Mouse (Mus musculus): Measurements from ENCODE around the gene Mybpc2. TPM values are rescaled to one million over a fixed set of nuclear protein-coding genes. Genes with fewer than 3 reads are reported as not detected.

Gene Mybpc2
- not detected for polyA plus RNA-seq (2014; fragmentation: Illumina TruSeq; extraction: RNeasy Lipid Tissue Mini Kit (QIAGEN cat#74804))

DNA sequence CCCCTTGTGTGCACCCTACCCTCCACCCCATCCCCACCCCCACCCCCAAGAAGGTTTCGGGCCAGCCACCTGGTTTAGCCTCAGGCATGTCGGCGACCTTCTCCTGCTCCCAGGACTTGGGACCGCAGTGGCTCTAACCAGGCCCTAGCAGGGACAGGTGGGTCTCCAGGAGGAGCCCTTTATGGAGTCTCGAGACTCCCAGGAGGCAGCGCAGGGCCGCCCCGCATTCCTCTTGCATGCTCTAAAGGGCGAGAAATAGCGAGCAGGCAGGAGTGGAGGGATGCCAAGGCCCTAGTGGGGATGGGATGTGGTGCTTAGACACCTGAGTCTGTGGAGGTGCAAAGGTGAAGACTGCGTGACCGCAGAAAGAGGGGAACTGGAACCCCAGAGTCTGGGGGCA, at the start of gene Mybpc2:
Gene Mybpc2, minus strand, starts transcription at position 155 of the 400 bp plus-strand sequence.

DNA sequence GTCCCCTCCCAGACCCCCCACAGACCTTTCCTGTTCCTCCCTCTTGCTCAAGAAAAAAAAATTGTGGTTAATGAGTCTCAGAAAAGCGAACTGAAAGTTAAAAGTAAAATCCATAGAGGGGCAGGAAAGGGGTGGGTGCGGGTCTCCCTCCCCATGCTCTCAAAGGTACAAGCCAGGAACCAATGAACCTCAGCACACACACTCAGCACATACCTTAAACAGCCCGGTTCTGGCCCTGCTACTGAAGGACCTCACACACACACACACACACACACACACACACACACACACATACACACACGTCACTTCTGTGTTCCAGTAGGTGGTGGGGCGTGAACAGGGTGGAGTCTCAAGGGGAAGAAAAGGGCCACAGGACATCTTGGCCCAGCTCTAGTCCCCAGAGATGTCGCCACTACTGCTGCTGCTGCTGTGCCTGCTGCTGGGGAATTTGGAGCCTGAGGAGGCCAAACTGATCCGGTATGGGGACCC, 47.8 kb upstream of the Mybpc2 start, which contains the start of gene Napsa:
Gene Napsa, plus strand, starts transcription at position 168 of the 489 bp plus-strand sequence.

DNA sequence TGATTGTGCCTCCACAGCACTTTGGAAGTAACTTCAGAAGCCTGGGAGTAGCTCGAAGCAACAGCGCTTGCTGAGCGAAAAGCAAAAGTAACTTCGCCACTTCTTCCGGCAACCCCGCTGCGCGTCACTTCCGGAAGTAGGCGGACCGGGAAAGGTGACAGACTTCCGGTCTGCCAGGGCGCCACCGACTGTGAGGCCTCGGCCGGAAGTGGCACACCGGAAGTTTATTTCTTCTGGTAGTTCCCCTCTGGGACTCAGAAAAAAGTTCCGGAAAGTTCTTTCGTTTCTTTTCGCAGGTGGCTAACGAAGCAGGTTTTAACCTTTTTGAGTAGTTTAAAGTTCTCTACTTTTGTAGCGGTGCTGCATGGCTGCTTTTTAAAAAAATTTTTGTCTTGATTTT, 29.4 kb upstream of the Mybpc2 start, which contains the start of gene Nr1h2:
Gene Nr1h2, minus strand, starts transcription at position 126 of the 400 bp plus-strand sequence.

DNA sequence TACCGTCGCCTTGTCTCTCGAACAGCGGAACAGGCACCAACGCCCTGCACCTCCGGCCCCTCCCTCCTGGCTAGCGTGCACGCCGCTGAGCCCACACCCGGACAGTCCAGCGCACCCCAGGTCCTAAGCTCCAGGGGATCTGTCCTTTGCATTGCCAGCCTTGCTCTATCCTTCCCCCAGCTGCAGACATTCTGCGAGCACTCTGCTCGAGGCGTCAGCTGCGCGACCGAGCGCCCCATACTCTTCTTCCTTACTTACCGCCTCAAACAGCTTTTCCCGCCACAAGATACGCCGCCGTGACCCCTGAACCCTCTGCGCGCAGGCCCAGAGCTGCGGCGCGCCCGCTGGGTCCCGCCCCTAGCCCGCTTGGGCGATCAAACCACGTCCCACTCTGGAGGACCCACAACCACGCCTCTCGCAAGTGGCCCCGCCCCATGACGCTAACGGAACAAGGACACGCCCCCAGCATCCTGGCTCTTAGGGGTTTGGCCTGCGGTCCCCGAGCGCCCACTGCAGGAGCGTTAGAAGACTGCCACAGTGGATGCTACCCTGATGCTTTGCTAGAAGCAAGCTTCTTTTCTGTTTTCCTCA, 24.1 kb upstream of the Mybpc2 start, which contains the start of gene Pold1:
Gene Pold1, minus strand, starts transcription at position 353 of the 591 bp plus-strand sequence.

DNA sequence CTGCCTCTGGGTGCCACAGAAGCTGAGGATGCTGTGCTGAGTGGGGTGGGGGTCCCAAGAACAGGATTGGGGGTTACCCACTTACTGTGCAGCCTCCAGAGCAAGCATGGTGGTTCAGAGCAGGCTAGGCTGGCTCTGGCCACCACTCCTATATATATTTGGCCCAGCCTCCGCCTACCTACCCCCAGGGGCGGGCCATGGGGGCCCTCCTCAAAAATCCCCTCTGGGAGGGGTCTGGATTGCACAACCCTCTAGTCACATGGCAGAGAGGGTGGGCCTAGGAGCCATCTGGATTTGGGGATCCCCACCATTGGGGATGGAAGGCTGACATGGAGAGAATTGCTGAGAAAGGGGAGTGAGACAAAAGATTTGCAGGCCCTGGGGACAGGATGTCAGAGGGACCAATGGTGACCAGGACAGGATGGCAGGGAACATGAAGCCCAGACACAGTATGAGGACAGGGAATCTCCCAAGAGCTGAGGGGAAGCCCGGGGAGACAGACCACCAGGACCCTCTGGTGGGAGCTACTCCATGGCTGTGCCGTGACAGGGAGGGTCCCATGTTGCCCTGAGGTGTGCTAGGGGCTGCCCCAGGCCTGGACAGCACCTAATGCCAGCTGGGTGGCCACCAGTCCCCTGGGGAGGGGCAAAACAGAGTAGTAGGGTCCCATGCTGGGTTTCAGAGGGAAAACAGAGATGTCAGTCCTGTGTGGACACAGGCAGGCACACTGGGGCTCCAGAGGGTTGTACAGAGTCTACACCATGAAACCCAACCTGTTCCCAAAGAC, 7.7 kb upstream of the Mybpc2 start, which contains the start of gene Spib:
Gene Spib, minus strand, starts transcription at position 126 of the 787 bp plus-strand sequence.

DNA sequence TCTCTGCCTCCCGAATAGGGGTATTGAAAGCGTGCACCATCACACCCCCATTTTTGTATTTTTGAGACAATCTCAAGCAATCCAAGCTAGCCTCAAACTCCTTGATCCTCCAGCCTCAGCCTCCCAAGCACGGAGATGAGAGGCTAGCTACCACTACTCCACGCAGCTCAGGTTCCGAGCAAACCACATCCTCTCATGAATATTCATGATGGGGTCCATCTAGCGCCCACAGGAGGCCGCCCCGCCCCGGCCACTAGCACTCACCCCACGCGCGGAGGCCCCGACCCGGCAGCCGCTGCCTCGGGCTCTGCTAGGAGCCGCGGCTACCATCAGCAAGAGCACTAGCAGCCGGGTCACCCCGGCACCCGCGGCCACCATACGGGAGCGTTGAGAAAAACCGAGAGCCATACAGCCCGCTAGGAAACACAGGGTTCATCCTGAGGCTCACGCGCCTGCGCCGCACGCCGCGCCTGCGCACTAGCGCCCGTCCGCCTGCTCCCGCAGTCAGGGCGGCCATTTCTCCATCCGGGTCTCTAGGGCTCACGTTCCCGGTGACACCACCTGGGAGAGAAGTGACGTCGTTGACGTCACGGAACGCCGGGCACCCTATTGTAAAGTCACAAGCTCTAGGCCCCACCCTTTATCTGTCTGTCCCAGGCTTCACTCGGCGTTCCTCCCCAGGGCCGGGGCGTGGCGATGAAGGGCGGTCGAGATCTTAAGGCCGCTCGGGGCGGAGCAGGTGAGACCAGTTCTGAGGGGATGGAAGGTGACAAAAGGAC, 28.3 kb downstream of the Mybpc2 start, which contains the start of the genes Emc10 and Fam71e1:
Gene Emc10, minus strand, starts transcription at position 538 of the 779 bp plus-strand sequence.
Gene Fam71e1, plus strand, starts transcription at position 590 of the 779 bp plus-strand sequence.

DNA sequence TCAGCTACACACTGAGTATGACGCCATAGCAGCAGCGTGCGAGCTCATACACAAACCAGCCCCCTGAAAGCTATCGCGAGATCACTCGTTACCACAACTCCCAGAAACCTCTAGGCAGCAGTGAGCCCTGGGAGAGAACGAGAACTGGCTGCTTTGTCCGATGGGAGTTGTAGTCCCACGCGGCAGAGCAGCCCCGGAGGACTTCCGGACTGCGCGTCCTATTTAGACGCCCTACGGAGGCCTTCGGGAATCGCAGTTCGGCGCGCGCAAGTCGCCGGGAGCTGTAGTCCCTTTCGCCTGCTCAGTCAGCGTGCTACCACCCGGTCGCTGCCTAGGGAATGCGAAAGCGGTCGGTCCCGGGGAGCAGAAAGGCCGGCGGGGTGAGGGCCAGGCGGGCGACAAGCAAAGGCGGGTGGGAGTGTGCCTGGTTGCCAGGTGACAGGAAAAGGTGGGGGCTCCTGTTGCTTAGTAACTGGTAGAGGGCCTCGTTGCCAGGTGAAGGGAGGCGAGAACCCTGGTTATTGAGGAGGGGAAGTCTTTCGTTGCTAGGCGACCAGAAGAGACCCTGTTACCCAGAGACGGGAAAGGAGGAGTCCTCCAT, 56.5 kb downstream of the Mybpc2 start, which contains the start of gene Josd2:
Gene Josd2, plus strand, starts transcription at position 170 of the 601 bp plus-strand sequence.

DNA sequence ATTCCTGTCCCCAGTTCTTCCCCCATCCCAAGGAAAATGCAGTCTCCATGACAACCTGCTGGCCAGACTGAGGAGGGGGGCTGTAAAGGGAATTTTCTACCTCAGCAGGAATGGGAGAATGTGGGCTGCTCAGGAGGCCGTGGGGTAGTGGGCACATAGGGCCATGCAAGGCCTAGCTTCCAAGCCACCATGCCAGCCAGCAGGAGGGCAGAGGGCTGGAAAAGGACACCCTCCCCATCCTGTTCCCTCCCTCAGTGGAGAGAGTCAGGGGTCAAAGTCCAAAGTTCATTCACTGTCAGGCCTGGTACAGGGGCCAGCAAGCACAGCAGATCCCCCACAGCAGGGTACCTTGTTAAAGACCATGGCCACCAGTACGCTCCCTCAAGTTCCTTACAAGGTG, 59.3 kb downstream of the Mybpc2 start, which contains the start of gene Aspdh:
Gene Aspdh, plus strand, starts transcription at position 281 of the 400 bp plus-strand sequence.

Other genes starting within 250 kb of the Mybpc2 start
- 2.9 TPM for gene Clec11a, start 217.8 kb downstream of the Mybpc2 start, polyA plus RNA-seq (2014; fragmentation: Illumina TruSeq; extraction: RNeasy Lipid Tissue Mini Kit (QIAGEN cat#74804))
- 0.06 TPM for gene Shank1, start 214.4 kb downstream of the Mybpc2 start, polyA plus RNA-seq (2014; fragmentation: Illumina TruSeq; extraction: RNeasy Lipid Tissue Mini Kit (QIAGEN cat#74804))
- not detected for gene Syt3, start 140.6 kb downstream of the Mybpc2 start, polyA plus RNA-seq (2014; fragmentation: Illumina TruSeq; extraction: RNeasy Lipid Tissue Mini Kit (QIAGEN cat#74804))
- not detected for gene 1700008O03Rik, start 138.8 kb downstream of the Mybpc2 start, polyA plus RNA-seq (2014; fragmentation: Illumina TruSeq; extraction: RNeasy Lipid Tissue Mini Kit (QIAGEN cat#74804))
- 0.26 TPM for gene Lrrc4b, start 95.6 kb downstream of the Mybpc2 start, polyA plus RNA-seq (2014; fragmentation: Illumina TruSeq; extraction: RNeasy Lipid Tissue Mini Kit (QIAGEN cat#74804))
- not detected for gene Aspdh, start 59.3 kb downstream of the Mybpc2 start, polyA plus RNA-seq (2014; fragmentation: Illumina TruSeq; extraction: RNeasy Lipid Tissue Mini Kit (QIAGEN cat#74804))
- gene Josd2, start 56.7 kb downstream of the Mybpc2 start, polyA plus RNA-seq (2014; fragmentation: Illumina TruSeq; extraction: RNeasy Lipid Tissue Mini Kit (QIAGEN cat#74804)) = not detected
- 1.5 TPM for gene Emc10, start 28.1 kb downstream of the Mybpc2 start, polyA plus RNA-seq (2014; fragmentation: Illumina TruSeq; extraction: RNeasy Lipid Tissue Mini Kit (QIAGEN cat#74804))
- gene Fam71e1, start 28.1 kb downstream of the Mybpc2 start, polyA plus RNA-seq (2014; fragmentation: Illumina TruSeq; extraction: RNeasy Lipid Tissue Mini Kit (QIAGEN cat#74804)) = not detected
- gene Spib, start 7.4 kb upstream of the Mybpc2 start, polyA plus RNA-seq (2014; fragmentation: Illumina TruSeq; extraction: RNeasy Lipid Tissue Mini Kit (QIAGEN cat#74804)) = not detected
- gene Pold1, start 24.2 kb upstream of the Mybpc2 start, polyA plus RNA-seq (2014; fragmentation: Illumina TruSeq; extraction: RNeasy Lipid Tissue Mini Kit (QIAGEN cat#74804)) = not detected
- gene Nr1h2, start 29.3 kb upstream of the Mybpc2 start, polyA plus RNA-seq (2014; fragmentation: Illumina TruSeq; extraction: RNeasy Lipid Tissue Mini Kit (QIAGEN cat#74804)) = not detected
- not detected for gene Napsa, start 47.7 kb upstream of the Mybpc2 start, polyA plus RNA-seq (2014; fragmentation: Illumina TruSeq; extraction: RNeasy Lipid Tissue Mini Kit (QIAGEN cat#74804))
- gene Kcnc3, start 66.0 kb upstream of the Mybpc2 start, polyA plus RNA-seq (2014; fragmentation: Illumina TruSeq; extraction: RNeasy Lipid Tissue Mini Kit (QIAGEN cat#74804)) = not detected
- gene Myh14, start 146.2 kb upstream of the Mybpc2 start, polyA plus RNA-seq (2014; fragmentation: Illumina TruSeq; extraction: RNeasy Lipid Tissue Mini Kit (QIAGEN cat#74804)) = not detected
- gene Izumo2, start 184.1 kb upstream of the Mybpc2 start, polyA plus RNA-seq (2014; fragmentation: Illumina TruSeq; extraction: RNeasy Lipid Tissue Mini Kit (QIAGEN cat#74804)) = not detected
- 3.8 TPM for gene Vrk3, start 223.8 kb upstream of the Mybpc2 start, polyA plus RNA-seq (2014; fragmentation: Illumina TruSeq; extraction: RNeasy Lipid Tissue Mini Kit (QIAGEN cat#74804))
- 2.2 TPM for gene Zfp473, start 226.4 kb upstream of the Mybpc2 start, polyA plus RNA-seq (2014; fragmentation: Illumina TruSeq; extraction: RNeasy Lipid Tissue Mini Kit (QIAGEN cat#74804))